Mouse (Mus musculus): Measurements from ENCODE around the gene Klhl41. TPM values are rescaled to one million over a fixed set of nuclear protein-coding genes. Genes with fewer than 3 reads are reported as not detected.
"Not testable (repeated sequence)": the region's sequence is repeated elsewhere in the genome, so short reads cannot be mapped to it uniquely, and the experiment has no call there.

Gene Klhl41
- polyA plus RNA-seq, 1 experiment from 2014 or later: 0.25 TPM

DNA sequence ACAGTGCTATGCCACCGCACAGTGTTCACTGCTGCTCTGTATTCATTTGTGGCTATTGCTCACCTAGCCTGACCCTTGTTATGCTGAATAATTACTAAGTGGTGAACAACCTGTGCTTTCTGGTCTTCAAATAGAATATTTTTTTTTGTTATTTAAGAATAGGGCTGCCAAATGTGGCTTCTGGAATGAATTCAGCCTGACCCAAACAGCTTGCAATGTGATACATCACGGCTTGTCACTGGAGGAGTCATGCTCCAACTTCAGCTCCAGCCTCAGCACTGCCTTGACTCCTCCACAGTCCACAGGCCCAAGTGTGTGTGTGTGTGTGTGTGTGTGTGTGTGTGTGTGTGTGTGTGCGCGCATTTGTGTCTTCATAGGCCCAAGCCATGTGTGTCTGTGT, 10.6 kb upstream of the Klhl41 start:
- Histone ChIP-seq H3K36me3 (peaks cover 23% of the 10 kb centered on the region), H3K4me2 (replicated peaks) (no peak overlapping the region), H3K9ac (replicated peaks) (no peak overlapping the region), H3K27ac (replicated peaks) (no peak overlapping the region), H3K4me3 (no peak overlapping the region), H3K4me1 (no peaks in the 10 kb centered on the region), H3K9me3 (no peaks in the 10 kb centered on the region), H3K27me3 (no peaks in the 10 kb centered on the region)
- no peak for ATAC-seq (replicated peaks)
- 99% methylated on average over 4 of the region's 4 CpGs for WGBS

DNA sequence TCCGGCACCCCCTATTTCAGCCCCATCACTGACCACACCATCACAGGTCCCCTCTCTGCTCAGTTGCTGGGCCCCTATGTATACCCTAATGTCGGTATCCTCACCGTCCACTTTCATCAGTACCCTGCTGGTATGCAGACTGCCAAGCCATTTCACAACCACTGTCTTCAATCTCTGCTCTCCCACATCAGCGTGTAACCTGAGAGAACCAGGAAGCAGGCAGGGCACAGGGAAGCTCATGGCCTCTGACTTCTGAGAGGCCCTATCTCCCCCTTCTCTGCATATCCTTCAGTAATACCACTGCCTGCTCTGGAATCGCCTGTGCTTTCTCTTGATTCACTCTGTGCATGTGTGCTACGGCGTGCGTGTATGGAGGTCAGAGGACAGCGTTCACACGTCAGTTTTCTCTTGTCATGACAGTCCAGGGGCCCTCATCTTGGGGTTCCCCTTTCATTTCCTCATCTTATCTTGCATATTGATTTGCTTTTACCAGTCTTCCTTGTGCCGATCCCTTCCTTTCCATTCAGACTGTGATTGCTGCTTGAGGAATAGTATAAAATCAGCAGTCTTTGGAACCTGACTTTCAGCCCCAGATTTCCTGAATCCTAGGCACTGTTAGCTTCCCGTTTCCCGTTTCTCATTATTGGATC, 6.0 kb upstream of the Klhl41 start:
- no peak for ATAC-seq (replicated peaks)
- Histone ChIP-seq H3K36me3 (peaks cover 18% of the 10 kb centered on the region), H3K9ac (replicated peaks) (no peak overlapping the region), H3K27ac (replicated peaks) (no peak overlapping the region), H3K4me2 (replicated peaks) (no peak overlapping the region), H3K4me3 (no peak overlapping the region), H3K4me1 (no peaks in the 10 kb centered on the region), H3K9me3 (no peaks in the 10 kb centered on the region), H3K27me3 (no peaks in the 10 kb centered on the region)
- 90% methylated on average over 13 of the region's 13 CpGs for WGBS

DNA sequence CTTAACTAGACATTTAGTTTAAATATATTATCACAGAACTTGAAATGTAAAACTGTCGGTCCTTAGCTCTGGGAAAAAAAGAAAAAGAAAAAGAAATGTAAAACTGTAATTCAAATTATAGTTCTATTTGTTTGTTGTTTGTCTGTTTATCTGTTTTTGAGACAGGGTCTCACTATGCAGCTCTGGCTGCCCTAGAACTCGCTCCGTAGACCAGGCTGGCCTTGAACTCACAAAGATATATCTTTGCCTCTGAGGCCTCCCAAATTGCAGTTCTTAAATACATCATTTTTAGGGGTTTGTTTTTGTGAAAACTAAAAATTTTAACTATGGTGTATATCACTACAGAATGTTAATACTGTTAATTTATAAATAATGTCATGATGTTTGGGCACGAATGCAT, 2.3 kb upstream of the Klhl41 start:
- Histone ChIP-seq H3K9ac (replicated peaks) (no peak overlapping the region), H3K27ac (replicated peaks) (no peak overlapping the region), H3K36me3 (peaks cover 12% of the 10 kb centered on the region), H3K4me3 (no peak overlapping the region), H3K27me3 (no peaks in the 10 kb centered on the region), H3K4me1 (no peaks in the 10 kb centered on the region), H3K9me3 (no peaks in the 10 kb centered on the region), H3K4me2 (replicated peaks) (no peak overlapping the region)
- 97% methylated on average over 4 of the region's 4 CpGs for WGBS
- ATAC-seq (replicated peaks): no peak

DNA sequence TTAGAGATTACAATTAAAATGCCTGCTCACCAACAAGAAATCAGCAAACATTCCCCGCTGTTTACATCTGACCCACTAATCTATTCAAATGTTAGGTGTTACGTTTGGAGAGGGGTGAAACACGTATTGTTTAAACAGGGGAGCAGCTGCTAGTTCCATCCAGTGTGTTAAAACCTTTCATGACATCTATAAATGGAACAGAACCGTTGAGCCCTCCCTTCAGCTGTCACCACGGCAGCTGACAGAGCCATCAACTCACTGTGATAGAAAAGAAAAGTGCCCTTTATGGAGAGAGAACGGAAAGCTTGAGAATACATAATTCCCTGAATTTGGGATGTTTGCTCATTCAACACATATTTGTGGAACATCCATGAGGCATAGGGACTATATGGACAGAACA, 1.5 kb upstream of the Klhl41 start:
- 53% methylated on average over 6 of the region's 6 CpGs for WGBS
- Histone ChIP-seq H3K27ac (replicated peaks) (no peak overlapping the region), H3K27me3 (no peaks in the 10 kb centered on the region), H3K9ac (replicated peaks) (no peak overlapping the region), H3K4me2 (replicated peaks) (no peak overlapping the region), H3K4me1 (no peaks in the 10 kb centered on the region), H3K36me3 (peaks cover 12% of the 10 kb centered on the region; the same call in 1 of the 2 replicates), H3K9me3 (no peaks in the 10 kb centered on the region), H3K4me3 (no peak overlapping the region)
- ATAC-seq (replicated peaks): no peak

DNA sequence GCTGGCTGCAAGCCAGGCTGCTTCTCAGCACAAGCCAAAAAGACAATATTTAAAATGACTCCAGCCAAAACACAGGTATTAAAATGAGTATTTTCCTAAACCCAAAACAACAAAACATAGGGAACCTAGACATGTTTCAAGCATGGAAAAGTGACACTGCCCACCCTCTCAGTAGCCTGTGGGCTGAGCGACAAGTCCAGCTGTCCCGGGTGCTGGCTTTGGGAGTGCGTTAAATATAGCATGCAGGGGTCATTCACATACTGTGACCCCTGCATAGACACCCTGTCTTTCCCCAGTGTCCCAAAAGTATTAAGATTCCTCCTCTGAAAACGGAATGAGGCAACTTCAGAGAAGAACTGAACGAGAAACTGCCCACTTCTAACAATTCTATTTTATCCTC, 3.8 kb downstream of the Klhl41 start:
- ATAC-seq (replicated peaks): no peak
- H3K4me1 ChIP-seq: no peaks in the 10 kb centered on the region
- 78% methylated on average over 5 of the region's 5 CpGs for WGBS

DNA sequence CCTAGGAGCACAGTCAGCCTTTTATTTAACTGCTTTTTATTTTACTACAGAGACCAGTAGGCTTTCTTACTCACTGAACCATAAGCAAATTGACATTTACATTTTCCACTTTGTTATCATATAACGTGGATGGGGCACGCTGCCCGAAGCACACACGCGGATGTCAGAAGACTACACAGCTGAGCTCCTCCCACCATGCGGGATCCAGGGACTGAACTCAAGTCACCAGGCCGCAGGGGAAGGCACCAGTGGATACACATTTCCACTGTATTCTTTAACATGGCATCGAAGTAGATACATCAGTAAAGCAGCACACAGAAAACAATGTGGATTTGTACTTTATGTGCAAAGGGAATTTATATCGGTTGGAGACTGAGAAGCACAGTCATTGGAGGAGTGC, 5.3 kb downstream of the Klhl41 start:
- Histone ChIP-seq H3K4me3 (no peak overlapping the region), H3K9ac (replicated peaks) (no peak overlapping the region), H3K27me3 (no peaks in the 10 kb centered on the region), H3K4me2 (replicated peaks) (no peak overlapping the region), H3K9me3 (no peaks in the 10 kb centered on the region), H3K4me1 (no peaks in the 10 kb centered on the region), H3K27ac (replicated peaks) (no peak overlapping the region), H3K36me3 (no peaks in the 10 kb centered on the region)
- no peak for ATAC-seq (replicated peaks)
- 82% methylated on average over 9 of the region's 9 CpGs for WGBS

More for the DNA sequence above, 3.8 kb downstream of the Klhl41 start:
- H3K4me2 ChIP-seq (replicated peaks): no peak overlapping the region
- no peaks in the 10 kb centered on the region for H3K9me3 ChIP-seq
- no peaks in the 10 kb centered on the region for H3K36me3 ChIP-seq
- H3K9ac ChIP-seq (replicated peaks): no peak overlapping the region
- H3K27me3 ChIP-seq: no peaks in the 10 kb centered on the region
- no peak overlapping the region for H3K4me3 ChIP-seq
- H3K27ac ChIP-seq (replicated peaks): no peak overlapping the region

DNA sequence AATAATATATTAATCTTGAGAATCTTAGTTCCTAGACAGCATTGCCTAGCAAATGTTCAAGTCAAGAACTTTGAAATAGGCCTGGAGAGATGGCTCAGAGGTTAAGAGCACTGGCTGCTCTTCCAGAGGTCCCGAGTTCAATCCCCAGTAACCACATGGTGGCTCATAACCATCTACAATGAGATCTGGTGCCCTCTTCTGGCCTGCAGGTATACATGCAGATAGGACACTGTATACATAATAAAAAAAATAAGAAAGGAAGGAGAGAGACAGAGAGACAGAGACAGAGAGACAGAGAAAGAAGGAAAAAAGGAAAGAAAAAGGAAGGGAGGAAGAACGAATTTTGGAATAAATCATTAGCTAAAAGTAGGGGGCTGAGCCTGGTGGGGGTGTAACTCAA, 6.8 kb downstream of the Klhl41 start:
- no peaks in the 10 kb centered on the region for H3K9me3 ChIP-seq
- H3K4me2 ChIP-seq (replicated peaks): no peak overlapping the region
- no peaks in the 10 kb centered on the region for H3K27me3 ChIP-seq
- H3K4me1 ChIP-seq: no peaks in the 10 kb centered on the region
- H3K36me3 ChIP-seq: no peaks in the 10 kb centered on the region
- H3K27ac ChIP-seq (replicated peaks): no peak overlapping the region
- H3K4me3 ChIP-seq: no peak overlapping the region
- 67% methylated on average over 2 of the region's 2 CpGs for WGBS
- H3K9ac ChIP-seq (replicated peaks): no peak overlapping the region
- ATAC-seq (replicated peaks): no peak

GRCm38 (mm10) chr2:69677215-69677614, 7.3 kb downstream of the Klhl41 start:
- H3K4me2 ChIP-seq (replicated peaks); H3K4me1 ChIP-seq; H3K36me3 ChIP-seq; H3K4me3 ChIP-seq; H3K27me3 ChIP-seq; ATAC-seq (replicated peaks); H3K9ac ChIP-seq (replicated peaks); H3K9me3 ChIP-seq; H3K27ac ChIP-seq (replicated peaks): not testable (repeated sequence)
- 97% methylated on average over 2 of the region's 2 CpGs for WGBS

DNA sequence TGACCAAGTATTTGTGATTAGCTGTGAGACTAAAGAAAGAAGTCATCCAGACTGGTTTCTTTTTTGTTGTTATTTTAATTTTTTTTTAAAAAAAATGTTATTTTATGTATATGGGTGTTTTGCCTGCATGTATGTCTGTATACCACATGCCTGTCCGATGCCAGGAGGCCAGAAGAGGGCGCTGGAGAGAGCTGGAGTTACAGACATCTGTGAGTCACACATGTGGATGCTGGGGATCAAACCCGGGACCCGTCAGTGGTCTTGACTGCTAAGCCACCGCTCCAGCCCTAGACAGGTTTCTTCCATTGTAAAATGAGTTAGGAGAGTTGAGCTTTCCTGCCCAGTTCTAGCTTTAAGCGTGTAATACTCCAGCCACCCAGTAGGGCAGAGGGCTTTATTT, 10.1 kb downstream of the Klhl41 start:
- no peak overlapping the region for H3K4me2 ChIP-seq (replicated peaks)
- ATAC-seq (replicated peaks): no peak
- no peak overlapping the region for H3K27ac ChIP-seq (replicated peaks)
- 62% methylated on average over 6 of the region's 6 CpGs for WGBS
- H3K4me1 ChIP-seq: peaks cover 8% of the 10 kb centered on the region
- H3K9ac ChIP-seq (replicated peaks): no peak overlapping the region
- H3K4me3 ChIP-seq: no peak overlapping the region
- H3K9me3 ChIP-seq: no peaks in the 10 kb centered on the region
- H3K36me3 ChIP-seq: no peaks in the 10 kb centered on the region
- H3K27me3 ChIP-seq: no peaks in the 10 kb centered on the region

DNA sequence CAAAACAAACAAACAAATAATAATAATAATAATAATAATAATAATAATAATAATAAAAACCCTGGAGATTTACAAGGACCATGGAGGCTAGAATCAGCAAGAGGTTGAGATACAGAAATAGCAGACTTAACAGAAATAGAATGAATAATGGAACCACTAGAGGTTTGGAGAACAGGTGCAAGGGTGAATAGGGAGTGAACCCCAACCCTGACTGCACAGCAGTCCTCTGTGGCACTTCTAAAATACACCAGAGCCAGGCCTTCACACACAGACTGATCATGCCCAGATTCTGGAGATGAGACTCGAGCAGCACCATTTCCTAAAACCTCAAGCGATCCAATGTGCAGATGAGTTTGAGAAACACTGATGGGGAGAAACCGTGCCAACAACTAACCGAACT, 12.0 kb downstream of the Klhl41 start:
- H3K27ac ChIP-seq (replicated peaks): no peak overlapping the region
- H3K27me3 ChIP-seq: no peaks in the 10 kb centered on the region
- H3K4me1 ChIP-seq: peaks cover 8% of the 10 kb centered on the region
- no peaks in the 10 kb centered on the region for H3K9me3 ChIP-seq
- ATAC-seq (replicated peaks): no peak
- H3K36me3 ChIP-seq: peaks cover 2% of the 10 kb centered on the region; the same call in 1 of the 2 replicates
- H3K9ac ChIP-seq (replicated peaks): no peak overlapping the region
- no peak overlapping the region for H3K4me3 ChIP-seq
- H3K4me2 ChIP-seq (replicated peaks): no peak overlapping the region
- WGBS: 90% methylated on average over 4 of the region's 4 CpGs

- H3K4me1 ChIP-seq: peaks cover 8% of the 10 kb centered on the region
- H3K9me3 ChIP-seq: no peaks in the 10 kb centered on the region
- 0 out of 2 replicates have a peak overlapping the region, but pooled peaks have one; percentile 19 for H3K27ac ChIP-seq (replicated peaks)
- H3K4me3 ChIP-seq: 0 out of 2 replicates have a peak overlapping the region, but pooled peaks have one; percentile 1
- H3K9ac ChIP-seq (replicated peaks): no peak overlapping the region
- peaks cover 9% of the 10 kb centered on the region for H3K36me3 ChIP-seq
- peak overlapping the region; percentile 20; the same call in 1 of the 2 replicates for H3K4me2 ChIP-seq (replicated peaks)
- WGBS: 17% methylated on average over 13 of the region's 13 CpGs
- peak; percentile 48; the same call in 1 of the 2 replicates for ATAC-seq (replicated peaks)
- H3K27me3 ChIP-seq: no peaks in the 10 kb centered on the region
Measured at GRCm38 (mm10) chr2:69683036-69683805, 13.3 kb downstream of the Klhl41 start.

GRCm38 (mm10) chr2:69684488-69684887, 14.6 kb downstream of the Klhl41 start:
- Histone ChIP-seq H3K9me3 (no peaks in the 10 kb centered on the region), H3K9ac (replicated peaks) (no peak overlapping the region), H3K4me3 (no peak overlapping the region), H3K36me3 (peaks cover 14% of the 10 kb centered on the region), H3K4me2 (replicated peaks) (no peak overlapping the region), H3K27me3 (no peaks in the 10 kb centered on the region), H3K4me1 (peaks cover 8% of the 10 kb centered on the region), H3K27ac (replicated peaks) (no peak overlapping the region)
- WGBS: 95% methylated on average over 3 of the region's 3 CpGs
- no peak for ATAC-seq (replicated peaks)

Measured in forebrain, embryonic 15.5 days (tissue).